Mouse (Mus musculus): Measurements from ENCODE around the gene Gm10837.

GRCm38 (mm10) chr14:122476041-122476821 lies 14.2 kb upstream of the Gm10837 start:
- no peak for TF ChIP-seq POLR2A (IDR thresholded peaks at IDR 0.05; ENCODE audit: insufficient read depth, low read depth, low read length)
- TF ChIP-seq CTCF (IDR thresholded peaks at IDR 0.05; ENCODE audit: insufficient read depth, low read depth, low read length), result no peak

Measured in olfactory bulb, adult 2 months (tissue).